Mouse (Mus musculus): Measurements from ENCODE around the gene Treml1. TPM values are rescaled to one million over a fixed set of nuclear protein-coding genes. Genes with fewer than 3 reads are reported as not detected.

Treml1 gene
- not detected in 2 replicates for polyA plus RNA-seq (2015; fragmentation: Nextera tagmentation; extraction: Ambion mirVana)

DNA sequence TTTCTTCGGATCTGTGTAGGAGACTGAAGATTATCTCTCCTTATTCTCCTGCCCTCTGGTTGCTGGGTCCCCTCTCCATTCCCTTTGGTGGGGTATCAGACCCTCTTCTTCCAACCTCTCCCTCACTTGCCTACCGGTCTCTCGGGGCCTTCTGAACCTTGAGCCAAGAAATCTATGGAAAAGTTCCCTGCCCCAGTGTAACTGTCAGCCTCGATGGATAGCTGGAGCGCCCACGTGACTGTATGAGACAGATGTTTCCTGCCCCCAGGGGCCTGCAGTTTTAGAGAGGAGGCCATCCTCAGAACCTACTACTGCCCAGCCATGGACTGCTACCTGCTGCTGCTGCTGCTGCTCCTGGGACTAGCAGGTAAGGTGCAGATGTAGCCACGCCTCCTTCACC lies at the start of gene Treml1:
Gene Treml1, plus strand, starts transcription at position 301 of the 400 bp plus-strand sequence.

DNA sequence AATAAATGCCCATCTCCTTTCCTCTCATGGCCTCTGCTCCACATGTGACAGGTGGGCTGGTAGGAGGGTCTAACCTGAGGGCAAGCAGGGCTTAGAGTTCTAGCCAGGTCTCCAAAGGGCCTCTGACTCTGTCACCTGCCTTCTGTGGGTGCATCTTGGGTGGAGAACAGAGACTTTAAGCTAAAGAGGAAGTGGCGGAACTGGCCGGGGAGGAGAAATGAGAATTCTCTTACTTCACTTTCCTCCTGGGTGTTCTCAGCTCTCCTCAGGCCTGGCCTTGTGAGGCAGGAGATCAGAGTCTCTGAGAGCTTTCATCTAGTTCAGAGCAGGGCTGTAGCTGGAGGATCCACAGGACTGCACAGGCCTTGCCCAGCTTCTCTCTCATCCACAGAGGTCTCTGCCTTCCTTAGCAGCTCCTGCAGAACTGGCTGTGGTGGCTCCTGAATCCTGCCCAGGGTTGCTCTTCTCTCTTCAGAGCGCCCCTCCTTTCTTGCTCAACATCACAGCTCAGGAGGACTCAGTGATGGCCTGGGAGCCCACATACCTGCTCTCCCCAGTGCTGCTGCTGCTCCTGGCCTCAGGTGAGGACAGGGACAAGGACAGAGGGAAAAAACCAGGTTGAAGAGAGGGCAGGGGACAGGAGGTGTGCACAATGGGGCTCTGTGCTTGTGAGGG lies 43.7 kb upstream of the Treml1 start, which contains the start of gene B430306N03Rik:
Gene B430306N03Rik, plus strand, starts transcription at position 237 of the 675 bp plus-strand sequence.

DNA sequence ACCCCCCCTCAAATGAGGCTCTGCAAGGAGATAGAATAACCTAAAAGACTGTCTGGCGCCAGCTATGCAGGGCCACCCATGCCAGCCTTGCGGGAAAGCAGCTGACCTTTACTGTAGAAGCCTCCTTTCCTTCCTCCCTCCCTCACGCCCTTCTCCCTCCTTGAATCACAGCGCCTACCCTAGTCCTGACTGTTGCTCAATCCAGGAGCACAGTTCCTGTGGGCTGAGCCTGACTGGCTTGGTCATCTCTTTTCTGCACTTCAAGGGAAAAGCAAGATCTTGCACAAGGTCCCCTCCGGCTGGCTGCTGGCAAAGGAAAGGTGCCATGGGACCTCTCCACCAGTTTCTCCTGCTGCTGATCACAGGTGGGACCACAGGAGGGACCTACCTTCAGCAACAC lies 13.5 kb upstream of the Treml1 start, which contains the start of gene Trem2:
Gene Trem2, plus strand, starts transcription at position 171 of the 400 bp plus-strand sequence.

DNA sequence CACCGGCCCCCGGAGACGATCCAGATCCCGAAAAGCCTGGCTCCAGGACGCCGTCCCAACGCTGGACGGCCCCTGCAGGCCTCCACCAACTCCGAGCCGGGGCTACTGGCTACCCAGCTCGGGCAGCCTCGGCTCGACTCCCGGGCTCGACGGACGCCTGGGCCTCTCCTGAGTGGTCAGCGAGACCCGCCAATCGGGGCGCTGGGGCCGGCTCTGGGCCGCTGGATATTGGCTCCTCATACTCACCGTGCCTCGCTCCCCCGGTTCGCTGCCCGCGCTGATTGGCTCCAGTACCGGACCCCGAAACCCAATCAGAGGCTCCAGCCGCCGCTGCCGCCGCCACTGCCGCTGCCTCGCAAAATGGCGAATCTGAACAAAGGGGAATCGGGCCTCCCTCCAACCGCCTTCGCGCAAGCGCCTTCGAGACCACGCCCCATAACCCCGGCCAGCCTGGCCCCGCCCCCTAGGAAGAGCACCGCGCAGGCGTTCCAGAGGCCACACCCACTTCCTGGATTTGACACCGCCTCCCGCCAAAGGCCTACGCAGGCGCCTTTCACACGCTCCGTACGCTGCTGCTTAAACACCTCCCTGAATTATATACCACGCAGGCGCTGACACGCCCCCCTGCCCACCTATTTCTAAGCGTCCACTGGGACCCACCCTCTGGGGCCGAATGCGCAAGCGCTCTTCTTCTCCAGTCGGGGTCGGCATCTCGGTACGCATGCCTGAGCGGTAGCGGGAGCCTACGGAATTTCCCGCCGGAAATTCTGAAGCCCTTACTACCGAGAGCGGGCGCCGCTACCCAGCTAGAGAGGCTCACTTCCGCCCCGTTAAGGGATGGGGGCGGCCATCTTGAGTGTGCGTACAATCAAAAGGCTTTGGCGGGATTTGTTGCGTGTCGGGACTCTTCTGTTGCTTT lies 49.9 kb downstream of the Treml1 start, which contains the start of the genes Nfya and Oard1:
Gene Nfya, minus strand, starts transcription at position 527 of the 919 bp plus-strand sequence.
Gene Oard1, plus strand, starts transcription at position 635 of the 919 bp plus-strand sequence.

Other genes with a start within 250 kb of the Treml1 start
- gene 9830107B12Rik, start 213.6 kb upstream of the Treml1 start, polyA plus RNA-seq (2015; fragmentation: Nextera tagmentation; extraction: Ambion mirVana) = not detected in 2 replicates
- 0.10 TPM in 1 of 2 replicates, not detected in the other for gene A530064D06Rik, start 192.6 kb upstream of the Treml1 start, polyA plus RNA-seq (2015; fragmentation: Nextera tagmentation; extraction: Ambion mirVana)
- not detected in 2 replicates for gene Trem1, start 127.1 kb upstream of the Treml1 start, polyA plus RNA-seq (2015; fragmentation: Nextera tagmentation; extraction: Ambion mirVana)
- gene Trem3, start 112.1 kb upstream of the Treml1 start, polyA plus RNA-seq (2015; fragmentation: Nextera tagmentation; extraction: Ambion mirVana) = not detected in 2 replicates
- gene Treml4, start 95.6 kb upstream of the Treml1 start, polyA plus RNA-seq (2015; fragmentation: Nextera tagmentation; extraction: Ambion mirVana) = 0.36 TPM in 1 of 2 replicates, not detected in the other
- 0.06 and 0.22 TPM in 2 replicates for gene Treml2, start 60.4 kb upstream of the Treml1 start, polyA plus RNA-seq (2015; fragmentation: Nextera tagmentation; extraction: Ambion mirVana)
- 0.10 TPM in 1 of 2 replicates, not detected in the other for gene B430306N03Rik, start 43.8 kb upstream of the Treml1 start, polyA plus RNA-seq (2015; fragmentation: Nextera tagmentation; extraction: Ambion mirVana)
- gene Trem2, start 13.5 kb upstream of the Treml1 start, polyA plus RNA-seq (2015; fragmentation: Nextera tagmentation; extraction: Ambion mirVana) = 12.7 and 13.0 TPM in 2 replicates
- gene Nfya, start 50.0 kb downstream of the Treml1 start, polyA plus RNA-seq (2015; fragmentation: Nextera tagmentation; extraction: Ambion mirVana) = 4.5 and 4.6 TPM in 2 replicates
- 29.9 and 31.3 TPM in 2 replicates for gene Oard1, start 50.1 kb downstream of the Treml1 start, polyA plus RNA-seq (2015; fragmentation: Nextera tagmentation; extraction: Ambion mirVana)
- 0.42 and 0.84 TPM in 2 replicates for gene Apobec2, start 73.0 kb downstream of the Treml1 start, polyA plus RNA-seq (2015; fragmentation: Nextera tagmentation; extraction: Ambion mirVana)
- gene Tspo2, start 91.6 kb downstream of the Treml1 start, polyA plus RNA-seq (2015; fragmentation: Nextera tagmentation; extraction: Ambion mirVana) = 0.22 TPM in 1 of 2 replicates, not detected in the other
- 0.27 and 0.41 TPM in 2 replicates for gene Unc5cl, start 95.0 kb downstream of the Treml1 start, polyA plus RNA-seq (2015; fragmentation: Nextera tagmentation; extraction: Ambion mirVana)

Data from neural tube, postnatal 0 days (tissue).